Mouse (Mus musculus): ENCODE measurements at regions not wholly inside any gene's neighbourhood (a gene's known extent, or its start where the extent isn't known, plus 50 kb on each side); places are given as distances from the start of the nearest gene placed in this dataset.

GRCm38 (mm10) chr14:54166057-54166456 is 87.8 kb downstream of the Dad1 start:
- Histone ChIP-seq H3K4me2 (no peak overlapping the region), H3K27me3 (peaks cover 48% of the 10 kb centered on the region), H3K36me3 (no peaks in the 10 kb centered on the region), H3K4me3 (replicated peaks) (no peak overlapping the region), H3K27ac (no peak overlapping the region), H3K9me3 (replicated peaks) (no peaks in the 10 kb centered on the region), H3K4me1 (replicated peaks) (no peaks in the 10 kb centered on the region), H3K9ac (no peak overlapping the region)
- WGBS (ENCODE audit: insufficient replicate concordance), result 53% methylated on average over 3 of the region's 3 CpGs
- DNase-seq, result no peak
- no peak for ATAC-seq (ENCODE audit: low read depth)

GRCm38 (mm10) chr14:54164874-54165273 is 89.0 kb downstream of the Dad1 start:
- 66% methylated on average over 9 of the region's 9 CpGs for WGBS (ENCODE audit: insufficient replicate concordance)
- Histone ChIP-seq H3K4me3 (replicated peaks) (no peak overlapping the region), H3K36me3 (no peaks in the 10 kb centered on the region), H3K4me2 (no peak overlapping the region), H3K9me3 (replicated peaks) (no peaks in the 10 kb centered on the region), H3K9ac (no peak overlapping the region), H3K27me3 (peaks cover 41% of the 10 kb centered on the region), H3K27ac (no peak overlapping the region), H3K4me1 (replicated peaks) (no peaks in the 10 kb centered on the region)
- DNase-seq (no peak), ATAC-seq (ENCODE audit: low read depth) (no peak)

GRCm38 (mm10) chr14:54161916-54162315 is 92.0 kb downstream of the Dad1 start:
- no peak for ATAC-seq (ENCODE audit: low read depth)
- 64% methylated on average over 8 of the region's 8 CpGs for WGBS (ENCODE audit: insufficient replicate concordance)
- Histone ChIP-seq H3K36me3 (no peaks in the 10 kb centered on the region), H3K4me3 (replicated peaks) (no peak overlapping the region), H3K27me3 (peaks cover 36% of the 10 kb centered on the region), H3K9me3 (replicated peaks) (no peaks in the 10 kb centered on the region), H3K4me1 (replicated peaks) (no peaks in the 10 kb centered on the region), H3K27ac (no peak overlapping the region), H3K9ac (no peak overlapping the region), H3K4me2 (no peak overlapping the region)
- DNase-seq, result no peak

- no peak overlapping the region for H3K9ac ChIP-seq
- 61% methylated on average over 7 of the region's 7 CpGs for WGBS (ENCODE audit: insufficient replicate concordance)
- no peaks in the 10 kb centered on the region for H3K36me3 ChIP-seq
- H3K4me3 ChIP-seq (replicated peaks), result no peak overlapping the region
- no peak overlapping the region for H3K4me2 ChIP-seq
- H3K27me3 ChIP-seq, result peaks cover 37% of the 10 kb centered on the region
- no peak for ATAC-seq (ENCODE audit: low read depth)
- no peak for DNase-seq
- no peaks in the 10 kb centered on the region for H3K4me1 ChIP-seq (replicated peaks)
- no peaks in the 10 kb centered on the region for H3K9me3 ChIP-seq (replicated peaks)
- H3K27ac ChIP-seq, result no peak overlapping the region
Observed at GRCm38 (mm10) chr14:54161206-54161605, 92.7 kb downstream of the Dad1 start.

GRCm38 (mm10) chr14:54159816-54160215 is 94.1 kb downstream of the Dad1 start:
- no peak for DNase-seq

GRCm38 (mm10) chr14:54158214-54158965 is 95.5 kb downstream of the Dad1 start:
- 71% methylated on average over 9 of the region's 9 CpGs for WGBS (ENCODE audit: insufficient replicate concordance)
- Histone ChIP-seq H3K9ac (no peak overlapping the region), H3K4me1 (replicated peaks) (peaks cover 7% of the 10 kb centered on the region), H3K4me2 (no peak overlapping the region), H3K9me3 (replicated peaks) (no peaks in the 10 kb centered on the region), H3K4me3 (replicated peaks) (no peak overlapping the region), H3K36me3 (no peaks in the 10 kb centered on the region), H3K27ac (no peak overlapping the region), H3K27me3 (peaks cover 29% of the 10 kb centered on the region)
- no peak for ATAC-seq (ENCODE audit: low read depth)
- DNase-seq, result no peak

More at GRCm38 (mm10) chr14:54159816-54160215, 94.1 kb downstream of the Dad1 start:
- peaks cover 32% of the 10 kb centered on the region for H3K27me3 ChIP-seq
- no peak overlapping the region for H3K4me3 ChIP-seq (replicated peaks)
- no peak overlapping the region for H3K4me2 ChIP-seq
- WGBS (ENCODE audit: insufficient replicate concordance), result 86% methylated on average over 7 of the region's 7 CpGs
- ATAC-seq (ENCODE audit: low read depth), result no peak
- no peaks in the 10 kb centered on the region for H3K9me3 ChIP-seq (replicated peaks)
- H3K4me1 ChIP-seq (replicated peaks), result no peaks in the 10 kb centered on the region
- H3K9ac ChIP-seq, result no peak overlapping the region
- no peak overlapping the region for H3K27ac ChIP-seq
- no peaks in the 10 kb centered on the region for H3K36me3 ChIP-seq

- Histone ChIP-seq H3K4me3 (replicated peaks) (no peak overlapping the region), H3K9ac (no peak overlapping the region), H3K9me3 (replicated peaks) (no peaks in the 10 kb centered on the region), H3K36me3 (no peaks in the 10 kb centered on the region), H3K27me3 (peaks cover 15% of the 10 kb centered on the region; the same call in 1 of the 2 replicates), H3K4me2 (no peak overlapping the region), H3K4me1 (replicated peaks) (peaks cover 26% of the 10 kb centered on the region), H3K27ac (no peak overlapping the region)
- no peak for ATAC-seq (ENCODE audit: low read depth)
- no peak for DNase-seq
- 80% methylated on average over 6 of the region's 6 CpGs for WGBS (ENCODE audit: insufficient replicate concordance)
Observed at GRCm38 (mm10) chr14:54156536-54156935, 97.4 kb downstream of the Dad1 start.

GRCm38 (mm10) chr14:54152485-54153235 is 101.2 kb downstream of the Dad1 start:
- no peak overlapping the region for H3K9ac ChIP-seq

GRCm38 (mm10) chr14:54151921-54152320 is 102.0 kb downstream of the Dad1 start:
- ATAC-seq (ENCODE audit: low read depth) (no peak), DNase-seq (no peak)
- peak overlapping the region; percentile 79 for H3K27ac ChIP-seq
- WGBS (ENCODE audit: insufficient replicate concordance), result 38% methylated on average over 2 of the region's 2 CpGs
- peaks cover 36% of the 10 kb centered on the region for H3K4me1 ChIP-seq (replicated peaks)
- H3K9me3 ChIP-seq (replicated peaks), result no peaks in the 10 kb centered on the region
- H3K4me3 ChIP-seq (replicated peaks), result no peak overlapping the region
- H3K9ac ChIP-seq, result no peak overlapping the region
- H3K27me3 ChIP-seq, result peaks cover 6% of the 10 kb centered on the region; the same call in 1 of the 2 replicates
- no peak overlapping the region for H3K4me2 ChIP-seq
- H3K36me3 ChIP-seq, result no peaks in the 10 kb centered on the region

More at GRCm38 (mm10) chr14:54152485-54153235, 101.2 kb downstream of the Dad1 start:
- DNase-seq, result peak; percentile 54
- H3K4me3 ChIP-seq (replicated peaks), result no peak overlapping the region
- H3K4me2 ChIP-seq, result no peak overlapping the region
- peak; percentile 98 for ATAC-seq (ENCODE audit: low read depth)
- WGBS (ENCODE audit: insufficient replicate concordance), result 15% methylated on average over 6 of the region's 6 CpGs
- H3K27me3 ChIP-seq, result peaks cover 9% of the 10 kb centered on the region; the same call in 1 of the 2 replicates
- no peaks in the 10 kb centered on the region for H3K9me3 ChIP-seq (replicated peaks)
- no peaks in the 10 kb centered on the region for H3K36me3 ChIP-seq
- H3K4me1 ChIP-seq (replicated peaks), result peaks cover 36% of the 10 kb centered on the region
- peak overlapping the region; percentile 79 for H3K27ac ChIP-seq

GRCm38 (mm10) chr14:54151272-54151671 is 102.6 kb downstream of the Dad1 start:
- Histone ChIP-seq H3K4me3 (replicated peaks) (no peak overlapping the region), H3K4me2 (no peak overlapping the region), H3K9me3 (replicated peaks) (no peaks in the 10 kb centered on the region), H3K36me3 (no peaks in the 10 kb centered on the region), H3K27me3 (peaks cover 4% of the 10 kb centered on the region; the same call in 1 of the 2 replicates), H3K4me1 (replicated peaks) (peaks cover 36% of the 10 kb centered on the region), H3K9ac (no peak overlapping the region), H3K27ac (0 out of 2 replicates have a peak overlapping the region, but pooled peaks have one; percentile 79)
- ATAC-seq (ENCODE audit: low read depth) (no peak), DNase-seq (no peak)
- 73% methylated on average over 3 of the region's 3 CpGs for WGBS (ENCODE audit: insufficient replicate concordance)

GRCm38 (mm10) chr14:54150221-54150620 is 103.7 kb downstream of the Dad1 start:
- 74% methylated on average over 5 of the region's 5 CpGs for WGBS (ENCODE audit: insufficient replicate concordance)
- DNase-seq, result no peak
- Histone ChIP-seq H3K27ac (no peak overlapping the region), H3K4me1 (replicated peaks) (peaks cover 36% of the 10 kb centered on the region), H3K4me3 (replicated peaks) (no peak overlapping the region), H3K9me3 (replicated peaks) (no peaks in the 10 kb centered on the region), H3K4me2 (no peak overlapping the region), H3K36me3 (no peaks in the 10 kb centered on the region), H3K9ac (no peak overlapping the region), H3K27me3 (peaks cover 4% of the 10 kb centered on the region; the same call in 1 of the 2 replicates)
- no peak for ATAC-seq (ENCODE audit: low read depth)

Measured in liver, embryonic 13.5 days (tissue).